Mouse (Mus musculus) NIH3T3 (cell line): Measurements from ENCODE around the gene Cfp.

ENCODE experiments used
- DNase-seq: peaks from one replicate; pipeline ENCODE4 v3.0.0-alpha.2; 2012; ENCODE audit warnings: low read depth

Gene Cfp

DNA sequence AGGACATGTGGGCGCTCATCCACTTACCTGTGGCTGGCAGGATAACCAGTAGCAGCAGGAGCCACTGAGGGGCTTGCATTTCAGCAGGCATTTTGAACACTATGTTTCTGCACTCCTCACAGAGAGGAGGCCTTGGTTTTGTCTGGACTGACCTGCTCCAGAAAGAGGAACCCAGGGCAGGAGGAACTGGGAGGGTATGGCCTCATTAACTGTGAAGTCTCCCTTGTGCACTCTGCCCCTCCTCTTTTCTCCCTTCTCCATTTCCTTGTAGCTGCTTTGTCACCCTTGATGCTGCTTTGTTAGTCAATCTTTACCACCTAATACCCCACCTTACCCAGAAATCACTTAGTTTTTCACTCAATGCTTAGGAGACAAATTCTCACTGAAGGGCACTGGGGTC, at the start of gene Cfp:
TSS of gene Cfp (minus strand) at position 192 of the 400 bp plus-strand sequence.
- no peak for DNase-seq

DNA sequence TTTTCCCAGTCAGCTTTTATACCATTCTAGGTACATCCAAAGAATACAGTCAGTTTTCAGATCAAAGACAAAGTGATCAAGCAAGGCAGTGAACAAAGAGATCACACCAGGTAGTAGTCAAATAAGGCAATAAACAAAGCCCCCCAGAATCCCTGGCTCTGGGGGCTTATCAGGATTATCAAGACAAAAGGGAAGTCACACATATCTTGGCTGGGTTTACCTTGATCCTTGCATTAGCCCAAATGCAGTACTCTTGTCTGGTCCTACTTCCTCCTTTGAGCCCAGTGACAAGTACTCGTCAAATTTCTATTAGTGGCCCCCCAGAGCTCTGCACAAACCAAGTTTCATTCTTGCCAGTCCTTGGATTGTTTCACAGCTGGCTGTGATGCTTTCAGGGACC, 49.5 kb upstream of the Cfp start:
- no peak for DNase-seq

DNA sequence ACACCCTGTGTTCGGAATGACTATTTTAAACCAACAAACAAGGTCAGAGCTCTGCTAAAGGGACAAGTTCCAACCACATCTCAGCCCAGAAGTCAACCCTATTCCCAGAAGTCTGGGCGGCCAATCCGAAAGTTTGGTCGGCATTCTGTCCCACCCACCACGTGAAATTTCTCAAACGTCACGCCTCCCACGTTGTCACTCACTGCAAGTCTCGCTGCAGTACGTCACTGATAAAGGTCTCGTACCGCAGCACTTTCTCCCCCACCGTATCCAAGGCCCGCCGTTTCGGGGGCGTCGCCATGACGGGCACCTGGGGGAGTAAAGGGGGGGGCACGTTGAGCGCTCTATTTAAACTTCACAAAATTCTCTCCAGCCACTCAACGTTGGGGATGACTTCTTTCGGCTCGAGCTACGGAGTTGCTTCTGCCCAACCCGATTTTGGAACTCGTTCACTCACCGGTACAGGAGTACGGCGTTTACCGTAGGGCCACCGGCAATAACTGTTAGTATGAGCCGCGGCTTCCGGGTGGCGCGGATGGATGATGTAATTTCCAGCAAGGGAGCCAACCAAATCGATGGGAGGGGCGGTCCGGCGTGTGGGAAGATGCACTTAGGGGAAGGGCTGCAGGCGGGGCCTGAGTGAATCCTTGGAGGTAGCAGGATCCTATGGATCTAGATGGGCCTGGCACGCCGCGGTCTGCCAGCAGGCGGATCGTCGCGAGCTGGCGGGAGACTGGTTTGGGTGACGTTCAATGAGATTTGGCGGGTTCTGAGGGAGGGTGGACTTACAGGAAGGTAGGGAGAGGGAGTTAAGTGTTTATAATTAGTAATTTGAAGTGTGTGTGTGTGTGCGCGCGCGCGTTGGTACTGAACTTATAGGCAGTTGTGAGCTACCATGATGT, 30.4 kb upstream of the Cfp start, which contains the start of gene Uxt:
TSS of gene Uxt (minus strand) at position 541 of the 902 bp plus-strand sequence.
- peak; percentile 94 for DNase-seq

DNA sequence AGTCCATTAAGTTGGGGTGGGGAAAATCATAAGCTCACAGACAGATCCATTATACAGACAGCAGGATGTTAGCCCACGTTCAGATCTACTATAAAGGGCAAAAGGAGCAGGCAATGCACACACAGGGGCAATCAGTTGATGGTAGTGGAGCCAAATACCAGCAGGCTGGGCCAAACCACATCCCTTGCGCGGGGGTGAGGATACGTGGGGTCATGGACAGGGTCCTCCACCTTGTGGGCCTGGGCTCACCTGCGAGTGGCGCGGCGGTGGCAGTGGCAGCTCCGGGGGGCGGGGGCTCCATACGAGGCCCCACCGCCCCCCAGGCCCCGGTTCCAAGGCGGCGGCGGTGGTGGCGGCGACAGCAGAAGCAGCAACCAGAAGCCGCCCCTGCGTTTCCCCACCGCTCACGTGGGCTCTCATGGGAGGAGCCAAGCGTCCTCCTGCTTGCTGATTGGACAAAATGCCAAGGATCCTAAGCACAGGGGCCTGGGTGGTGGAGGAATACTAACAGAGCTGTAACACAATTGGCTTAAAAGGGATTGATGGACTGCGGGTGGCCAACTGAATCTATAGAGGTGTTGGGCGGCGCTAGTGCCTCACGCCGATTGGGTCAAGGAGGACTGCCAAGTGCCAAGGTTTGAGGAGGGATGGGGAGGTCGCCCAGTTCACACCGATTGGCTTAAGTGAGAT, 19.0 kb upstream of the Cfp start, which contains the start of gene Elk1:
TSS of gene Elk1 (minus strand) at position 418 of the 690 bp plus-strand sequence.
- peak; percentile 94 for DNase-seq

DNA sequence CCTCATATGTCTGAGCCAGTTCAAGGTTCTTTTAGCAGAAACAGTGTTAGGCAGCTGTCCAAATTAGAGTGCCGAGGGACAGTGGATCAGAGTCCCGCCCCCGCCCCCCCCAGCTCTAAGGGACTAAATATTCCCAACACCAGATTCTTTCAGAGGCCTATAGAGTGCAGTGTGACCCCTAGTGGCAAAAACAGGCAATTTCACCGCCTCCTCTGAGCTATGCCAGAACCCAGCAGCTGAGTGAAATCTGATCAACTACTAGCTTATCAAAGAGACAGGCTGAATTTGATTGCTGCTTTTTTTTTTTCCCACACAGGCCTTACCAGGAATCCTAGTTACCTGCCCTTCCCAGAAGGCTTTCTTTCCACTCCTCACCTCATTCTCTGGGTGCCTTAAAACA, 14.7 kb upstream of the Cfp start:
- peak; percentile 73 for DNase-seq

DNA sequence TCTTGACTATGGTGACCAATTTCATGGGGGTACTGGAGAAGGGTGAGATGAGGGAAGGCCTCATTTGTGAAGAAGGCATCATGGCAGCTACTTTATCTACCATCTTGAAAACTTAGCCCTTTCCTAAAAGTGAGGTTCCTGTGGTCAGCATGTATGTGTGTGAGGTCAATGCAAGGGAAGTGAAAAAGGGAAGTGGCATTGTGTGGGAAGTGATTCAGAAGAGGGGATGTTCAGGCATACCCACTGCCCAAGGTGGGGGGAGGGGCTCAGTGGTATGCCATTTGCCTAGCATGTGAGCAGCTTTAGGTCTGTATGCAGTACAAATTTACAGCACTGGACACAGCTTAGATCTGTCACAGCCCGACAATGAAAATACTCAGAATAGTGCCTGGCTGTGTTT, 608 bp upstream of the Cfp start:
- no peak for DNase-seq

DNA sequence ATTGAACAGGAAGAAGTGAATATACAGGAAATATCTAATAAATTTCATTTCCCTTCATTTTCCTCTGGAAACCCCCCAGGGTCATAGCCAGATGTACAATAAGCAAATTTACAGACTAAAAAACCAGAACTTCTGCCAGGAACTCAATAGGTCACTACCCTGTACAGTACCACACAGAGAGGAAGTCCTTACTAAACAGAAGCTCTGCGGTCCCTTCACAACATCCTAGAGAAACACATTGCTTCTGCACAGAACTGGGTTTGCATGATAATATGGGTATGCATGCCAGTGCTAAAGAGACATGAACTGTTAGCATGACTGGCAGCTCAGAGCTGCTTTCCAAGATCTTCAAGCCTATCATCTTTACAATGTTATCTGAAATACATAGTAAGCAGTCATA, 1.5 kb downstream of the Cfp start:
- DNase-seq = no peak

DNA sequence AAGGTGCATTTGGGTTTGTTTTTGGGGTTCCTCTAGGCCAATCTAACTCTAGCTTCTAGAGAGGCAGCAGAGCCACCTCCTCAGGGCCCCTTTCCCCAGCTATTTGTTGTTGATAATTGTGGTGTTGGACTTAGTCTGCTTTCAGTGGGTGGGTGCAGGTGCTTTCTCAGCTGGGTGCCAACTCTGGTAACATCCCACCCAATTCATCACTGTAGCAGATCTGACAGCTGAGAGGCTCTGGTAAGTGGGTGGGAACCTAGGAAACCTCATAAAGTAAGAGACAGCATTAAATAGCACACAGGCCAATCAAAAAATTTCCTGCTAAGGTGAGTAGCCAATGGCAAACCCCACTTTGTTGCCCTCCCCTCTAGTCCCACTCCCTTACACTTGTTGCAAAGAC, 6.4 kb downstream of the Cfp start:
- DNase-seq = no peak

DNA sequence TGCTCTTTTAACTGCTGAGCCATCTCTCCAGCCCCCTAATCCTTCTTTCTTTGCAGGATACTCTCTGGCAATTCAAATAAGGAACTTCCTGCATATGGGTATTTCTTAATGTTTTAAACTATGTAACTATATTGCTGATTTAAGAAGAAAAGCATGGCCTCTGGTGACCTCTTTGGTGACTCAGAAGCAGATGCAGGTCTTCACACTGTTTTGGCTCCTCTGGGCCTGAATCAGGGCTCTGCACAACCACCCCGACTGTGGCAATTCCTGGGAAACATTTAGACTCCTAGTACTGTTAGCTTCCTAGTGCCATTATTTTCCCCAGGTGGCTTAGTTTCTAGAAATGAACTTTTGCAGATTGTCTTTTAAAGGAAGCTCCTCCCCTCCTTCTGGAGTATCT, 7.8 kb downstream of the Cfp start:
- DNase-seq = peak; percentile 28

DNA sequence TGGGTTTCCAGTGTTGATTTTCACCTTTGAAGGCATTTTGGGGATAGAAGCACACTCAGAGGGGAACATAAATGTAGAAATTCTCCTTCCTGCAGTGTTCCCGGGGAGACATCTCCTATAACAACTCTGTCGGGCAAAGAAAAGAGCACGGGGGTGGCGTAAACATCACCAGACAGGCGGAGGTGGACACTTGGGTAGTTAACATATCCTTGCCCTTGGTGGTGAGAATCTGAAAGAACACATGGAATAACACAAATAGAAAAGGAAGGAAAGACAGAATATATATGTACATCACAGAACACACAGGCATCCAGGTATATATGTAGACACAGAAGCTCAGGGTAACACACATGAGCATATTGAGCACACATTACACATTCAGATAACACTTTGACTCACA, 10.0 kb downstream of the Cfp start:
- DNase-seq = no peak

DNA sequence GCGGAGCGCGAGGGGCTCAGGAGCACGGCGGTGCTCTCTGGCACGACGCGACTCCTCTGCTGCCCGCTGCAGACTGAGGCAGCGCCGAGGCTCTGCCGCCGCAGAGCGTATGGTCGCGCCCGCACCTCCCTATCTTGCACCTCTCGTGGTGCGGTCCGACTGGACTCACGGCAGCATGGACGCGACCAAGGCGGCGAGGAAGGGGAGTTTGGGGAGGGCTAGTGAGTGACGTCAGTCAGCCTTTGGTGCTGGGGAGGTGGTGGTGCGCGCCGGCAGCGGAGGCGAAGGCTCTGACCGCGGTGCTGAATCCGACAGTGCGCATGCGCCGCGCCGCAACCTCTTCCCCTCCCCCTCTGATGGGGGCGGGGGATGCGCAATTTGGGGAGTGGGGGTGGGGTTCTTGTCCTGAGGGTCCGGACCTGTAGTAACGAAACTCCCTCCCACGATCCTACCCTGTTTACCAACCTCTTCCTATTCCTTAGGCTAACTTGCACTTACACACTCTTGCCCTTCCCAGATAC, 10.5 kb downstream of the Cfp start, which contains the start of gene Syn1:
TSS of gene Syn1 (minus strand) at position 161 of the 521 bp plus-strand sequence.
- DNase-seq = peak; percentile 92

DNA sequence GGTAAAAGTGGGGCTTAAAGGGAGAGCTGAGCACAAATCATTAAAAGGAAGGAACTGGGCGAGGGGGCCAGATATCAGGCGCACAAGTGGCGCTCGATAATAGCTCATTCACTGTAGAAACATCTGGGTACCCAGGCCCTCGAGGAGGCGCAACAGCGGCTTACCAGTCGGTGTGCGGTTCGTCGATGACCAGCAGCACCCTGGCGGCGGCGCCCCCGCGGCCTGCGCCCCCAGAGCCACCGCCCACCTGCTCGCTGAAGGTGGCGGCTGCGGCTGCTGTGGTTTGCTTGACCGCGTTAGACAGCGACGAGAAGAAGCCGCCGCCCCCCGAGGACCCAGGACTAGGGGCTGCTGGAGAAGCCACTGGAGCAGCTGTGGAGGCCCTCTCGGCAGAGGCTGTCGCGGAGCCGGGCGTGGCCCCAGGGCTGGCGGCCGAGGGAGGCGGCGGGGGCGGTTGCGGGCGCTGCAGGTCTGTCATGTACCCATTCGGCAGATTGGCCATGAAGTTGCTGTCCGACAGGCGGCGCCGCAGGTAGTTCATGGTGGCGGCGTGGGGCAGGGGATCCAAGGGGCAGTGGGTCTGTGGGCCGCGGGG, 11.0 kb downstream of the Cfp start:
- DNase-seq = peak; percentile 7

DNA sequence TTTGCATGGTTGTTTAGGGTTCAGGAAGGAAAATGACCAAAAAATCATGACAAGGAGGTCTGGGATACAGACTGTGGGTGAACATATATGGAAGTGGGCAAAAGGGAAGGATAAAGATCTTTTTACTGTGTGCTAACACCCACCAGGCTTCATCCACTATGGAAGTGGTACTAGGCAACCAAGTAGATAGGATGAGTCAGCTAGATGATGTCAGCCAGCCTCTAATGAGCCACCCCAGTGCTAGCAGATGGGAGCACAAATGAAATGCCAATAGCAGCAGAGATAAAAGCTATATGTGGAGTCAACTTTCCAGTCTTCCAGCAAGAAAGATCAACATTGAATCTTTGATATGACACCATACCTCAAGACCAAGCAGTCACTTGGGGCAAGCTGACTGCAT, 16.3 kb downstream of the Cfp start:
- peak; percentile 34 for DNase-seq

DNA sequence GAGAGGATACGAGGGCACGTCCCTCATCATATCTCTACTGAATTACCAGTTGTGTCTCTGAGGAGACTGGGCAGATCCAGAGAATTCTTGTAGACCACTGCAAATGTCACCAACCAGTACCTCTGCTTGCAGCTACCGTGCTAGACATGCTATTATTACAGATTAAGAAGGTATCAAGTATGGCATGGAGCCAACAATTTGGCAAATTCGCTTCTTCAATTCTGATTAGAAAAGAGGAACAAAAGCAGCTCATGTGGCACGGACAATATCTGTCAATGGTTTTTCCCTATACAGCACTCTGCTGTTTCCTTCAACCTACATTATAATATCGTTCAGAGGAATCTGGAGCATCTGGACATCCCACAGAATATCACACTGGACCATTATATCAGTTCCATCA, 17.6 kb downstream of the Cfp start:
- no peak for DNase-seq

DNA sequence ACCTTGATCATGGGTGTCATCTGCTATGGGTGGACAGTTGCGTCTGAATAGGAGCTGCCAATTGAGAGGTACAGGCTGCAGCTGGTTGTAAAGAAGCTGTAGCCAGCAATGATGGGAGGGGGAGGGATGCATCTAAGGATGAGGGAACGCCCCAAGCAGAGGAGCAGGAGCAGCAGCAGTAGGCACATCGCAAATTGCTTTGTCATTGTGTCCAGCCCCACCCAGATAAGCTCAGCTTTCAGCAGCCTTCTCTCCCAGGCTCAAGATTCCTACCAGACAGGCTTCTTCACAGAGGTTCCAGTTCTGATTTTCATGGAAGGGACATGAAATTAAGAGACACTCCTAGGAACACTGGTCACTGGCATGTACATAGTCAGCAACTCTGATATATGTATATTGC, 21.3 kb downstream of the Cfp start:
- DNase-seq = no peak
